Comparison of ENCODE assay signal across 19 mouse cellular contexts in the genomic region with DNA sequence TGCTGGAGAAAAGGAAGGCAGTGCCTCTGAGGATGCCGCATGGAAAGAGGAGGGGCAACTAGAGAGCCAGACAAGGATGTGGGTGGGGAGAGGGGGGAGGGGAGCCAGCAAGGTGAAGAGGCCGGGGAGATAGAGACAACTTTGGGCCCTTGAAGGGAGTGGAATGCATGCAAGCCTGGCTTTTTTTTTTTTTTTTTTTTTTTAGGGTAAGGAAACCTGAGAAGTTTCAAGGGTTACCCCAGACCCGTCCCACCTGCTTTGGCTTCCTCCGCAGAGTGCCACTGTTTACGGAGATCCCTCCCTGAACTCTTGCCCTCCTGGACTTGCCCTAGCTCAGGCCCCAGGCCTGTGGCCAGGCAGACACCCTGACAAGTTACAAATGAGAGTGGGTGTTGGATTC. TPM values are rescaled to one million over a fixed set of nuclear protein-coding genes. Genes with fewer than 3 reads are reported as not detected.
A peak's percentile ranks its signal among the peaks of the same experiment; 100 is the strongest.
DNase-seq lines count a peak whose midpoint lies in the region; ATAC-seq and TF ChIP-seq lines count a peak whose summit lies in the region.
"Had no signal": no experiment of that assay in that cellular context is flagged by ENCODE, and none has a peak within 500 bp of the region (broad histone marks: within the 10 kb centered on the region; RNA-seq: fewer than 3 reads in every experiment).

No protein-coding gene starts in this region.

- H3K27ac ChIP-seq in hindbrain, embryonic 10.5 days = no peak overlapping the region
- no peak overlapping the region for H3K27ac ChIP-seq in hindbrain, postnatal 0 days
- H3K27ac ChIP-seq in kidney, adult 2 months (ENCODE audit: insufficient read depth, low read depth, low read length) = no peak overlapping the region
- no peak overlapping the region for H3K27ac ChIP-seq in liver, embryonic 11.5 days (ENCODE audit: low read depth, low read length)
- H3K27ac ChIP-seq: embryonic facial prominence, embryonic 13.5 days; forebrain, embryonic 10.5 days; heart, embryonic 13.5 days; limb, embryonic 10.5 days; liver, embryonic 14.5 days; midbrain, embryonic 12.5 days had no signal

- WGBS in hindbrain, embryonic 10.5 days = 3% methylated on average over 5 of the region's 5 CpGs
- 9% methylated on average over 5 of the region's 5 CpGs for WGBS in hindbrain, postnatal 0 days
- WGBS in kidney, adult 2 months = 49% methylated on average over 5 of the region's 5 CpGs
- WGBS in liver, embryonic 11.5 days = 4% methylated on average over 5 of the region's 5 CpGs

- no peaks in the 10 kb centered on the region for H3K9me3 ChIP-seq in hindbrain, embryonic 10.5 days
- no peaks in the 10 kb centered on the region for H3K9me3 ChIP-seq in hindbrain, postnatal 0 days (ENCODE audit: low read length)
- H3K9me3 ChIP-seq in liver, embryonic 11.5 days (ENCODE audit: control insufficient read depth, low read length) = no peaks in the 10 kb centered on the region
- H3K9me3 ChIP-seq: embryonic facial prominence, embryonic 13.5 days; forebrain, embryonic 10.5 days; heart, embryonic 13.5 days; limb, embryonic 10.5 days; midbrain, embryonic 12.5 days had no signal

- H3K4me2 ChIP-seq in hindbrain, postnatal 0 days (ENCODE audit: low read depth, low read length) = no peak overlapping the region
- H3K4me2 ChIP-seq in liver, embryonic 11.5 days = no peak overlapping the region
- H3K4me2 ChIP-seq: embryonic facial prominence, embryonic 13.5 days; heart, embryonic 13.5 days; midbrain, embryonic 12.5 days had no signal

- no peak for TF ChIP-seq CTCF in hindbrain, postnatal 0 days (IDR thresholded peaks at IDR 0.05; ENCODE audit: low read depth)
- TF ChIP-seq CTCF in kidney, adult 2 months (conservative IDR thresholded peaks at IDR 0.05; ENCODE audit: insufficient read depth, insufficient read length, low read depth, low read length) = no peak

- TF ChIP-seq POLR2A in kidney, adult 2 months (IDR thresholded peaks at IDR 0.05; ENCODE audit: low read depth, low read length) = no peak

- ATAC-seq in hindbrain, postnatal 0 days = no peak
- no peak for ATAC-seq in liver, embryonic 11.5 days (replicated peaks; ENCODE audit: low FRiP score)
- ATAC-seq: intestine, embryonic 16.5 days had no signal

- H3K9ac ChIP-seq in hindbrain, postnatal 0 days (replicated peaks; ENCODE audit: low read length) = no peak overlapping the region
- no peak overlapping the region for H3K9ac ChIP-seq in liver, embryonic 11.5 days (ENCODE audit: low read depth, low read length)
- H3K9ac ChIP-seq: embryonic facial prominence, embryonic 13.5 days; heart, embryonic 13.5 days; liver, embryonic 14.5 days; midbrain, embryonic 12.5 days had no signal

- H3K36me3 ChIP-seq in hindbrain, embryonic 10.5 days = no peaks in the 10 kb centered on the region
- no peaks in the 10 kb centered on the region for H3K36me3 ChIP-seq in hindbrain, postnatal 0 days (ENCODE audit: insufficient read depth, low read length)
- no peaks in the 10 kb centered on the region for H3K36me3 ChIP-seq in kidney, adult 2 months (ENCODE audit: control insufficient read depth, insufficient read depth, low read length)
- no peaks in the 10 kb centered on the region for H3K36me3 ChIP-seq in liver, embryonic 11.5 days (ENCODE audit: control insufficient read depth, insufficient read depth, low read length)
- H3K36me3 ChIP-seq: embryonic facial prominence, embryonic 13.5 days; forebrain, embryonic 10.5 days; heart, embryonic 13.5 days; limb, embryonic 10.5 days; midbrain, embryonic 12.5 days had no signal

- no peak overlapping the region for H3K4me3 ChIP-seq in hindbrain, embryonic 10.5 days
- H3K4me3 ChIP-seq in hindbrain, postnatal 0 days (ENCODE audit: low read length) = no peak overlapping the region
- no peak overlapping the region for H3K4me3 ChIP-seq in kidney, adult 2 months (ENCODE audit: insufficient read depth, low read depth, low read length)
- H3K4me3 ChIP-seq in liver, embryonic 11.5 days (ENCODE audit: low read depth, low read length) = no peak overlapping the region
- H3K4me3 ChIP-seq: embryonic facial prominence, embryonic 13.5 days; forebrain, embryonic 10.5 days; heart, embryonic 13.5 days; limb, embryonic 10.5 days; midbrain, embryonic 12.5 days had no signal

- H3K4me1 ChIP-seq in hindbrain, embryonic 10.5 days (replicated peaks) = peaks cover 29% of the 10 kb centered on the region
- no peaks in the 10 kb centered on the region for H3K4me1 ChIP-seq in hindbrain, postnatal 0 days (ENCODE audit: insufficient read depth, low read length)
- H3K4me1 ChIP-seq in kidney, adult 2 months (ENCODE audit: control insufficient read depth, insufficient read depth, low read length) = no peaks in the 10 kb centered on the region
- peaks cover 7% of the 10 kb centered on the region for H3K4me1 ChIP-seq in liver, embryonic 11.5 days (replicated peaks; ENCODE audit: control insufficient read depth, insufficient read depth, low read length)
- H3K4me1 ChIP-seq: embryonic facial prominence, embryonic 13.5 days; midbrain, embryonic 12.5 days had no signal

- peak; percentile 22 for DNase-seq in hindbrain, embryonic 10.5 days (ENCODE audit: low spot score)
- no peak for DNase-seq in hindbrain, postnatal 0 days (ENCODE audit: low spot score)
- DNase-seq in R1 (ENCODE audit: low read depth, low spot score) = peak; percentile 67
- DNase-seq in kidney, adult 2 months = peak; percentile 67
- DNase-seq in kidney, postnatal 36 days = peak; percentile 58 to 65
- no peak for DNase-seq in Muller cell, postnatal 12 days (ENCODE audit: inconsistent ontology term)
- no peak for DNase-seq in liver, embryonic 11.5 days (ENCODE audit: low spot score)
- DNase-seq: cerebellum, postnatal 14 days; right cerebral cortex, adult 18-20 months; thymus, postnatal 14 days had no signal

- peaks cover 98% of the 10 kb centered on the region for H3K27me3 ChIP-seq in hindbrain, embryonic 10.5 days (ENCODE audit: insufficient read depth, poor library complexity, severe bottlenecking)
- peaks cover 68% of the 10 kb centered on the region for H3K27me3 ChIP-seq in hindbrain, postnatal 0 days (ENCODE audit: insufficient read depth, low read length)
- peaks cover 1% of the 10 kb centered on the region; the same call in 1 of the 2 replicates for H3K27me3 ChIP-seq in kidney, adult 2 months (replicated peaks; ENCODE audit: control insufficient read depth, insufficient read depth, low read length)
- peaks cover 69% of the 10 kb centered on the region for H3K27me3 ChIP-seq in liver, embryonic 11.5 days (replicated peaks; ENCODE audit: control insufficient read depth, insufficient read depth, low read length)

RNA-seq across cellular contexts. Expression of a gene that starts 1.7 kb away (rescaled TPM):
- polyA plus RNA-seq in hindbrain, embryonic 10.5 days (2016; fragmentation: Nextera tagmentation; extraction: Ambion mirVana) = 15.4 and 22.7 TPM in 2 replicates
- 0.21 TPM in 1 of 2 replicates, not detected in the other for total RNA-seq in hindbrain, postnatal 0 days (2014; rRNA removed)
- 0.08 and 0.24 TPM in 2 replicates for polyA plus RNA-seq in hindbrain, postnatal 0 days (2015; fragmentation: Nextera tagmentation; extraction: Ambion mirVana)
- polyA plus RNA-seq in kidney, adult 2 months (2012; rRNA removed) = not detected in 2 replicates
- 0.73 and 0.85 TPM in 2 replicates for polyA plus RNA-seq in liver, embryonic 11.5 days (2014; fragmentation: Nextera tagmentation; extraction: Ambion mirVana)
- total RNA-seq: gastrocnemius, postnatal 4 days had no signal
- polyA plus RNA-seq: C2C12; embryonic facial prominence, embryonic 13.5 days; forebrain, embryonic 10.5 days; intestine, embryonic 16.5 days; midbrain, embryonic 12.5 days had no signal

RNA-seq across cellular contexts. Expression of a gene that starts 13.5 kb away (rescaled TPM):
- polyA plus RNA-seq in hindbrain, embryonic 10.5 days (2016; fragmentation: Nextera tagmentation; extraction: Ambion mirVana) = 30.1 and 49.6 TPM in 2 replicates
- total RNA-seq in hindbrain, postnatal 0 days (2014; rRNA removed) = 35.4 and 36.4 TPM in 2 replicates
- polyA plus RNA-seq in hindbrain, postnatal 0 days (2015; fragmentation: Nextera tagmentation; extraction: Ambion mirVana) = 11.6 and 13.1 TPM in 2 replicates
- 22.8 and 28.4 TPM in 2 replicates for polyA plus RNA-seq in kidney, adult 2 months (2012; rRNA removed)
- polyA plus RNA-seq in liver, embryonic 11.5 days (2014; fragmentation: Nextera tagmentation; extraction: Ambion mirVana) = 11.2 and 11.3 TPM in 2 replicates
- polyA plus RNA-seq: C2C12; forebrain, embryonic 10.5 days had no signal

RNA-seq across cellular contexts. Expression of a gene that starts 40.7 kb away (rescaled TPM):
- polyA plus RNA-seq in hindbrain, embryonic 10.5 days (2016; fragmentation: Nextera tagmentation; extraction: Ambion mirVana) = 5.3 and 9.6 TPM in 2 replicates
- 42.1 and 42.2 TPM in 2 replicates for total RNA-seq in hindbrain, postnatal 0 days (2014; rRNA removed)
- 6.6 and 8.1 TPM in 2 replicates for polyA plus RNA-seq in hindbrain, postnatal 0 days (2015; fragmentation: Nextera tagmentation; extraction: Ambion mirVana)
- polyA plus RNA-seq in kidney, adult 2 months (2012; rRNA removed) = 10.1 and 14.1 TPM in 2 replicates
- 0.97 and 1.3 TPM in 2 replicates for polyA plus RNA-seq in liver, embryonic 11.5 days (2014; fragmentation: Nextera tagmentation; extraction: Ambion mirVana)
- polyA plus RNA-seq: C2C12; embryonic facial prominence, embryonic 13.5 days; forebrain, embryonic 10.5 days; midbrain, embryonic 12.5 days had no signal

RNA-seq across cellular contexts. Expression of a gene that starts 45.7 kb away (rescaled TPM):
- polyA plus RNA-seq in hindbrain, embryonic 10.5 days (2016; fragmentation: Nextera tagmentation; extraction: Ambion mirVana) = 0.47 and 3.1 TPM in 2 replicates
- total RNA-seq in hindbrain, postnatal 0 days (2014; rRNA removed) = 4.2 and 8.6 TPM in 2 replicates
- polyA plus RNA-seq in hindbrain, postnatal 0 days (2015; fragmentation: Nextera tagmentation; extraction: Ambion mirVana) = 2.4 and 3.3 TPM in 2 replicates
- 12.6 and 14.6 TPM in 2 replicates for polyA plus RNA-seq in kidney, adult 2 months (2012; rRNA removed)
- 0.71 and 1.1 TPM in 2 replicates for polyA plus RNA-seq in liver, embryonic 11.5 days (2014; fragmentation: Nextera tagmentation; extraction: Ambion mirVana)
- polyA plus RNA-seq: forebrain, embryonic 10.5 days; midbrain, embryonic 12.5 days had no signal

Comparison
In these comparisons a context has a peak if more than half of its experiments do, and no peak if none do; other contexts are left out.
1. DNase-seq: peak in hindbrain, embryonic 10.5 days (single experiment), R1 (single experiment), kidney, adult 2 months (single experiment) and kidney, postnatal 36 days (2 of 2); none in hindbrain, postnatal 0 days (single experiment), Muller cell, postnatal 12 days (single experiment) and liver, embryonic 11.5 days (single experiment).